Mouse (Mus musculus): ENCODE data around the gene Fam110c.

Fam110c gene

DNA sequence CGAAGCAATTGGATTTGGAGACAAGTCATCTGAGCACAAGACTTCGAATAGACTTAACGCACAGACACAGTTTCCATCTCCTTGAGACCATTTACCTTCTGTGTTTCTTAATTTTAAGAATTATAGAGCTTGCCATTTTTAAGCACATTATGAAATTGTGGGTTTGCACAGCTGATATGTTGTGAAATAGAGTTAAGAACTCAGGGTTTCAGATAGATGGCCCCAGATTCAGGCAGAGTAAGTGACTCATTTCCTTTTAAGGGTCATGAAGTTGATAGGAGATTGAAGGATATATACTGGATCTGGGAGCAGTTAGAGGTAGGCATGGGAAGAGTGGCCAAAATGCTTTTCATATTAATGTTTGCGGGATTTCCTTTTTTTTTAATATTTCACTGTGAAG lies 27.5 kb downstream of the Fam110c start:
- DNase-seq (ENCODE audit: low read depth in 1 of 2, low spot score in 2 of 2) = no peak

DNA sequence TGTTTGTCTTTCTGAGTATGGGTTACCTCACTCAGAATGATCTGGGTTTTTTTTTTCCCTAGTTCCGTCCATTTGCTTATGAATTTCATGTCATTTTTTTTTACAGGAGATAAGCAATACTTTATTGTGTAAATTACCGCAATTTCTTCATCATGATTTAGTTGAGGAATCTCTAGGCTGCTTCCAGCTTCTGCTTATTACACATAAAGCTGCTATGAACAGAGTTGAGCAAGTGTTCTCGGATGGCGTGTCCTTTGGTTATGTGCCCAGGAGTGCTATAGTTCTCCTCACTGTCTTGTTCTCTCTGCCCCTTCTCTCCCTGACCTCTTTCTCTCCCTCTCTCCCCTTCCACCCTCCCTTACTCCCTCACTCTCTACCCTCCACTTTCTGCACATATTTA lies 28.2 kb downstream of the Fam110c start:
- no peak for DNase-seq (ENCODE audit: low read depth in 1 of 2, low spot score in 2 of 2)

- DNase-seq (ENCODE audit: low read depth in 1 of 2, low spot score in 2 of 2) = no peak
Observed at GRCm38 (mm10) chr12:31116005-31116466, 42.4 kb downstream of the Fam110c start.

DNA sequence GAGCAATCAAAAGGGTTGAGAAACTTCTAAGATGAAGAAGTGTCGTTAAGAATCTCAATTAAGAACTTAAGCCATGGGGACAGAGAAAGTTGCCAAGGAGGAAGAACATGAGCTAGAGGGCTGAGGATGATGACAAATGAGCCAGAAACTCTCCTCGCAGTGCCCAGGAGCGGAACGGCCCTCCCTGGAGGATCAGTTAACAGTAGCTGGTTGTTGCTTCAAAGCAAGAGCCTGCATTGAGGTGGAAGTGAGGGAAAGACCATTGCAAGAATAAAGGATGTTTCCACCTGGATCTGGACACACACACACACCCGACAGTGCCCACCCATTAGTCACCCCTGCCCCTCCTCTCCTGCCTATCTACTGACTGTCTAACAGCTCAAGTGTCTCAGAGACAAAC lies 46.9 kb downstream of the Fam110c start:
- no peak for DNase-seq (ENCODE audit: low read depth in 1 of 2, low spot score in 2 of 2)

DNA sequence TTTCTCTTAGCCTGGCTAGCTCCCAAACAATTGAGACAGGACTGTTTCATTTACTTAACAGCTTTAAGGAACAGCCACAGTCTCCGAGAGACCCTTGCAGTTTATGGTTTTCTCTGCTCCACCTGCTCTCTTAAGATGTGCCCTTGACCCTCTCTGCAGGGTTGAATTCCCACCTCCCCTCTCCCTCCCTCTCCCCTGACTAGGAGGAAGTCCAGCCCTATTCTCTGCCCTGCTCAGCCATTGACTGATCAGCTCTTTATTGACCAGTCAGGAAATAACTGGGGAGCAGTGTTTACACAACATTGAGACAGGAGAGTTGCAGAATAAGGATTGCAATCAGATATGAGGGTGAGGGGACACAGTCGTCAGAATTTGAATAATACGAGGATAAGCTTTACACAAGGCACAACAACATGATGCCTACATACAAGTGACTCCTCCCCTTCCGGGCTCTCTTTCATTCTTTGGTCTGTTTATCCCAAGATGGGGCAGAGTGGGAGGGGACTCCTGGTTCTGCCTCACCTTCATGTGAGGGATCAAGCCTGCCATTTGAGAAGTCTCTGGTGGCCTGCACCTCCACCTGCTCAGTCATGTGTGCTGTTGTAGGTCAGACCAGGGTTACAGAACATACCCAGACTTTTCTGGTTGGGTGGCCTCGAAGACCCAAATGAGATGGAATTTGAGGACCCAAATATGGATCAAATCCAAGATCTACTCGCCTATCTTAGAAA lies 49.4 kb downstream of the Fam110c start:
- DNase-seq (ENCODE audit: low read depth in 1 of 2, low spot score in 2 of 2) = no peak

- no peak for DNase-seq (ENCODE audit: low read depth in 1 of 2, low spot score in 2 of 2)
Observed at GRCm38 (mm10) chr12:31126071-31126470, 52.4 kb downstream of the Fam110c start.

- DNase-seq (ENCODE audit: low read depth in 1 of 2, low spot score in 2 of 2) = no peak
Observed at GRCm38 (mm10) chr12:31129548-31129947, 55.9 kb downstream of the Fam110c start.

All from monocyte, adult 2 months (primary cell).